In genomic region chr13:71958651-71959050, GRCm38 (mm10) we compare ENCODE assay signal across 9 mouse cellular contexts. TPM values are rescaled to one million over a fixed set of nuclear protein-coding genes. Genes with fewer than 3 reads are reported as not detected.
DNase-seq lines count a peak whose midpoint lies in the region; ATAC-seq lines count a peak whose summit lies in the region.
"Had no signal": no experiment of that assay in that cellular context is flagged by ENCODE, and none has a peak within 500 bp of the region (broad histone marks: within the 10 kb centered on the region; RNA-seq: fewer than 3 reads in every experiment).

No protein-coding gene starts in this region.

- under 1% methylated on average over 16 of the region's 16 CpGs for WGBS in forebrain, embryonic 11.5 days
- 2% methylated on average over 16 of the region's 16 CpGs for WGBS in forebrain, embryonic 15.5 days
- 10% methylated on average over 16 of the region's 16 CpGs for WGBS in limb, embryonic 15.5 days

- no peak for ATAC-seq in forebrain, embryonic 11.5 days (replicated peaks; ENCODE audit: low FRiP score)
- no peak for ATAC-seq in forebrain, embryonic 15.5 days (replicated peaks)
- ATAC-seq in limb, embryonic 15.5 days (ENCODE audit: insufficient number of reproducible peaks, low FRiP score, low TSS enrichment, low read depth): no peak

- H3K4me2 ChIP-seq in forebrain, embryonic 11.5 days (ENCODE audit: low read depth, low read length, severe bottlenecking): no peak overlapping the region
- no peak overlapping the region for H3K4me2 ChIP-seq in forebrain, embryonic 15.5 days (replicated peaks)
- H3K4me2 ChIP-seq in limb, embryonic 15.5 days: peak overlapping the region; percentile 41; the same call in 1 of the 2 replicates

- H3K27me3 ChIP-seq in forebrain, embryonic 11.5 days (ENCODE audit: control insufficient read depth, insufficient read depth, low read length): peaks cover 89% of the 10 kb centered on the region
- peaks cover 95% of the 10 kb centered on the region for H3K27me3 ChIP-seq in forebrain, embryonic 15.5 days
- H3K27me3 ChIP-seq in limb, embryonic 15.5 days: peaks cover 85% of the 10 kb centered on the region

- H3K4me1 ChIP-seq in forebrain, embryonic 11.5 days (replicated peaks; ENCODE audit: control insufficient read depth, insufficient read depth, low read length): peaks cover 9% of the 10 kb centered on the region
- H3K4me1 ChIP-seq in forebrain, embryonic 15.5 days: peaks cover 19% of the 10 kb centered on the region
- H3K4me1 ChIP-seq in limb, embryonic 15.5 days: peaks cover 38% of the 10 kb centered on the region

- no peaks in the 10 kb centered on the region for H3K36me3 ChIP-seq in forebrain, embryonic 11.5 days (ENCODE audit: control insufficient read depth, insufficient read depth, low read length)
- no peaks in the 10 kb centered on the region for H3K36me3 ChIP-seq in forebrain, embryonic 15.5 days
- no peaks in the 10 kb centered on the region for H3K36me3 ChIP-seq in limb, embryonic 15.5 days

- no peak overlapping the region for H3K4me3 ChIP-seq in forebrain, embryonic 11.5 days (ENCODE audit: low read depth, low read length)
- H3K4me3 ChIP-seq in forebrain, embryonic 15.5 days: no peak overlapping the region
- H3K4me3 ChIP-seq in limb, embryonic 15.5 days: peak overlapping the region; percentile 60

- H3K27ac ChIP-seq in forebrain, embryonic 11.5 days (ENCODE audit: low read depth, low read length): no peak overlapping the region
- no peak overlapping the region for H3K27ac ChIP-seq in forebrain, embryonic 15.5 days (replicated peaks)
- H3K27ac ChIP-seq in limb, embryonic 15.5 days: no peak overlapping the region

- no peaks in the 10 kb centered on the region for H3K9me3 ChIP-seq in forebrain, embryonic 11.5 days (ENCODE audit: control insufficient read depth, low read length)
- no peaks in the 10 kb centered on the region for H3K9me3 ChIP-seq in forebrain, embryonic 15.5 days
- H3K9me3 ChIP-seq in limb, embryonic 15.5 days: no peaks in the 10 kb centered on the region

- peak; percentile 64 for DNase-seq in forebrain, embryonic 11.5 days (ENCODE audit: low spot score)
- peak; percentile 22 for DNase-seq in right cerebral cortex, postnatal 4 days
- DNase-seq in right cerebral cortex, postnatal 10 days (ENCODE audit: low spot score in 2 of 2): no peak
- DNase-seq in retina, postnatal 1 day: peak; percentile 24
- no peak for DNase-seq in gastrocnemius, postnatal 4 days (ENCODE audit: low spot score in 2 of 2)
- no peak for DNase-seq in adrenal gland, adult 18-20 months (ENCODE audit: low spot score in 2 of 2)
- DNase-seq: B cell, adult 2 months had no signal

- no peak overlapping the region for H3K9ac ChIP-seq in forebrain, embryonic 11.5 days (ENCODE audit: low read length)
- H3K9ac ChIP-seq in forebrain, embryonic 15.5 days (replicated peaks): no peak overlapping the region
- H3K9ac ChIP-seq in limb, embryonic 15.5 days: no peak overlapping the region

RNA-seq across cellular contexts. Expression of gene Irx1, which starts 4.9 kb away (rescaled TPM):
- polyA plus RNA-seq in forebrain, embryonic 11.5 days (2014; fragmentation: Nextera tagmentation; extraction: Ambion mirVana): 0.45 and 0.68 TPM in 2 replicates
- polyA plus RNA-seq in forebrain, embryonic 15.5 days (2015; fragmentation: Nextera tagmentation; extraction: Ambion mirVana): 0.32 TPM in 2 replicates
- polyA plus RNA-seq in limb, embryonic 15.5 days (2015; fragmentation: Nextera tagmentation; extraction: Ambion mirVana): 3.3 and 6.5 TPM in 2 replicates
- total RNA-seq in gastrocnemius, postnatal 4 days (2021): not detected
- total RNA-seq in adrenal gland, adult 18-20 months (2021): not detected

Comparison
In these comparisons a context has a peak if more than half of its experiments do, and no peak if none do; other contexts are left out.
1. DNase-seq: peak in forebrain, embryonic 11.5 days (single experiment), right cerebral cortex, postnatal 4 days (single experiment) and retina, postnatal 1 day (single experiment); none in right cerebral cortex, postnatal 10 days (0 of 2), gastrocnemius, postnatal 4 days (0 of 2) and adrenal gland, adult 18-20 months (0 of 2).